Mouse (Mus musculus) adrenal gland, postnatal 25 days (tissue): ENCODE data around the gene Atxn7l3b. TPM values are rescaled to one million over a fixed set of nuclear protein-coding genes. Genes with fewer than 3 reads are reported as not detected.
"Not testable (repeated sequence)": the region's sequence is repeated elsewhere in the genome, so short reads cannot be mapped to it uniquely, and the experiment has no call there.

Experiments
- DNase-seq: peaks from one replicate; pipeline ENCODE4 v3.0.0; 2021; ENCODE audit warnings: mixed read lengths
- long read RNA-seq: library from polyadenylated mRNA; stranded (forward); transcript quantifications from one replicate; pipeline ENCODE4 v2.0.0, GENCODE M21; 2021
- total RNA-seq: library from RNA; stranded (reverse); gene quantifications from 2 replicates; pipeline ENCODE4 v1.2.3, GENCODE M21; 2021

The Atxn7l3b gene
- total RNA-seq, result 96.7 and 112 TPM in 2 replicates
- long read RNA-seq, transcript Atxn7l3b-201 (1 exons, 3,566 nt), result major isoform, 115 of 115 reads
- long read RNA-seq, partial matches to known transcripts, result 0 of 115 reads
- long read RNA-seq, other reads (novel, unspliced or antisense), result 0 of 115 reads

DNA sequence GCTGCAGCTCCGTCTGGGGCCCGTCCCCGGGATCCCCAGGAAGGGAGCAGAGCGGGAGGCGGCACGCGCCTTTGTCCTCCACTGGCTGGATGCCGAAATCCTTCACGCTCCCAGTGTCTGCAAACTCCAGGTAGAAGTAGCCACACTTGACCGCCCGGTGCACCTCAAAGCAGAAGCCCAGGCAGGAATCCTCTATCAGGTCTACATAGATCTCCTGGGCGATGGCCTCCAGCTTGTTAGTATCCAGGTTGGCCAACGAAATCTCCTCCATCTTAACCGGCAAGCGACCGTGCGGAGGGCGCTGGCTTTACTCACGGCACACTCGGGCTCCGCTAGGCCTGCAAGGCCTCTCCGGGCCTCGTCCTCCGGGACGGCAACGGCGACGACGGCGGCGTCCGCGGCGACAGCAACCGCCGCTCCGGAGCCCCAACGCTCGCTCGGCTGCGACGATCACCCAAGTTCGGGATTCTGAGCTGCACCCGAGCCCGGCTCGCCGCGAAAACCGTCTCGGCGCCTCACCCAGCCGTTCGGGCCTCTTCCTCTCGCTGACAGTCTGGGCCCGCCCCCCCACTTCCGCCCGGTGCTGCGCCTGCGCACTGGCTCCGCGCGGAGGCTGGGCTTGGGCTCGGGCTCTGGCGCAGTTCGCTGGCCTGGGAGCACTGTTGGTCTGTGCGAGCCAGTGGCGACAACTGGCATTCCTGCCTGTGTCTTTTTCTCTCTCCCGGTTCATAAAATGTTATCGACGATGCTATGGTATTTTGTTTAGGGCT lies at the start of gene Atxn7l3b:
TSS of gene Atxn7l3b (minus strand) at position 550 of the 770 bp plus-strand sequence.
- peak; percentile 97 for DNase-seq

DNA sequence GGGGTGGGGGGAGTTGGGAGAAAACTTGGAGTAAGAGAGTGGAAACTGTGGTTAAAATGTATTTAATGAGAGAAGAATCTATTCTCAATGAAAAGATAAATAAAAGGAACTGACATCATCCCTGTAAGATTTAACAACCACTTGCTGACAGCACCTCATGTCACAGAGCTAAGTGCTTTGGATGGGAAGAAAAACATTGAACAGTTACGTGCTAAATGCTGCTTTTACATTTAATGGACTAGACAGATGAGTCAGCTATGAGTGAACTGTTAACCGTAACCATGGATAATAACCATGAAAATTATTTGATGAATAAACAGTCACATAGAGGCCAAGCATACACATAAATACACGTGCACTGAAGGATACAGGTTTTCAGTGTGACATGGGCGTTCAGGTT lies 48.8 kb upstream of the Atxn7l3b start:
- no peak for DNase-seq

DNA sequence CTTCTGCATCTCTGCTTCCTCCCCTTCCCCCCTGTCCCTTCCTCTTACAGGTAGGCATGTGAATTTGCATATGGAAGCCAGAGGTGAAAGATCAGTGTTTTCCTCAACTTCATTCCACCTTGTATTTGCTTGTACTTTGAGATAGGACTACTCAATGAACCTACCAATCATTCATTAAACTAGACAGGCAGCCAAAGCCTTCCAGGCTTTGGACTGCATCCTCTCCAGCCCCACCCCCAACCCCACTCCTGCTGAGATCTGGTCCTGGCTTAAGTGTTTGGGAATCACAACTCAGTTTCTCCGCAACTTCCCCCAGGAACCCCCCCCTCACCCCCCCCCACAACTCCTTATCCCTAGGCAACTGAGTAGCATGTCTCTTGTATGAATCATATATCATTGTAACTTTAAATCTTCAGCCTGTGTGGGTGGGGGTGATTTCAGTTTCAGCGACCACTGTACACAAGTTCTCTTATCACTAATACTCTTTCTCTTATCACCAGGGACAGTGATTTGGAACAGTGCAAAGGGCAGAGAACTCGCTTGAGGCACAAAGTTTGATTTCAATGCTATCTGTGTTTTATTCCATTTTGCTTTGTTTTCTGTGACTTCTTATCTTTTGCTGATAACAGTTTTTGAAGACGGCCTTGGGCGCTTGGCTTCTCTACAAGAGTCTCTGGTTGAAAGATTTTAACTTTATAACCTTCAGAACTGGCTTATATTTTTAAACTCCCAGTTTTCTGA lies 44.7 kb upstream of the Atxn7l3b start:
- DNase-seq, result peak; percentile 31

DNA sequence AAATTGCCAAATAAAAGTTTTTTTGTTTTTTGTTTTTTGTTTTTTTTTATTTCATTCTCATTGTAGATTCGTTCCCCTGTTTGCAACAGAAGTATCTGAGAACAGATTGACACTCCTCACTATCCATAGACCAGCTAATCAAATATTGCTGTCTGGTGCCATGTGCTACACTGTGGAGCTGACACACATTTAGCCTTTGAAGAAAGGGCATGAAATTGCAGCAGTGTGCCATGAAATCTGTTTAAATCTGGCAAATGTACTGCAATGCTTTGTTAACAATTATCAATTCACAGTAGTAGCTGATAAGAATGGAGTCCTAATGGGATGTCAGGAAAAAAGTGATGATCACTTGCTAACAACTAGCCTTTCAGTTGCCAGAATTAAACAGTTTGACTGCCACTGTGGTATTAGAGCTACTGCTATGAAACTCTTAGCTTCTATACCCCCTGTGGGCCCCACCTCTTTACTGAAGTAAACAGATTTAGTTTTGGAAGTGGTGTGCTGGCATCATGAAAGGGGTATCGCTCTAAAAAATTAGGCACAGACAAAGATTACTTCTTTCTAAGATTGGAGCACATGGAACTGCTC lies 41.3 kb upstream of the Atxn7l3b start:
- no peak for DNase-seq

DNA sequence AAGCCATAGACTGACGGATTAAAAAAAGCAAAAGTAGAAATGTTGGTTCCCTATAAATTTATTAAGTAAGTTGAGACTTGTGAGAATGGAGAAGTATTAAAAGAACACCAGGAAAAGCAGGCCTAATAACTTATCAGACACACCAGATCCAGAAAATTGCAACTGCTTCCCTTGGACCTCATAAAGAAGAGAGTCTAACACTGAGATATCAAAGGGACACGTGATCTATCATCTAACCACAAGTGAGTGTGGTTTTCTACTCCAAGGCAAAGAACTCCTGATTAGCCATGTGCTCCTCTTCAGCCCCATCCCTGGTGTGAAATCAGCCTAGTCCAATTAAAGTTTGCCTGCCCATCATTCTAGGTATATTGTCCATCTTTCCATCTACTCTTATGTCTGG lies 38.8 kb upstream of the Atxn7l3b start:
- no peak for DNase-seq

DNA sequence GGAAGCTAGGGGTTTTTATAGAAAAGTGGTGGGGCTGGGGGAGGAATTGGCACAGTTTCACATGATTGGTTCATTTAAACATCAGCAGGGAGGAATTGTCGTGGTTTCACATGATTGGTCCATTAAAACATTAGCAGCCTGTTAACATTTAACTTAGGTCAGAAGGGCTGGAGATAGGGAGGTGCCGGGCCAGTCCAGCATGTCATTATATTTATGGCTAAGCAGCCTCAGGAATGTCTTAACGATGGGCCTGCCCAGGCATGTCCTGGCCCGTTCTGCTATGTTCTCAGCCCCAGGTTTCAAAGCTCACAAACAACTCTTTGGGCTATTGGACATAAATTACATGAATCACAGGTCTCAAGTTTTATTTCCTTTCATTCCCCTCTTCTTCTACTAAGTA lies 33.4 kb upstream of the Atxn7l3b start:
- not testable (repeated sequence) for DNase-seq

DNA sequence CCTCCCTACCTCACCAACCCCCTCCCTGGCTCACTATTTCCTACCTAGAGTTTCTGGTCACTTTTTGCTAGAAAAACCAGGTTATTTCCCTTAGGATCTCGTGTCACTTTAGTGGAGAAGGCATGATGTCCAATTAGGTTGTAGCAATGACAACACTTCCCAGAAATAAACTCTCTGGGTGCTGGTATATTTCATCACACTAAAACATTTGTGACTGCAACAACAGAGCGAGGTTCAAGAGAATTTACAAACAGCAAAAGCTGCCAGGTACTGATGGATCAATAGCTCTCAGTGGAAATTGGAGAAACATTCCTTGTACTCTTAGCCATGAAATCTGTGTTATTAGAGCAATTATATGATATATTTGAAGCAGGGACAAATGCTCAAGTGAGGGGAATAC lies 25.3 kb upstream of the Atxn7l3b start:
- no peak for DNase-seq

DNA sequence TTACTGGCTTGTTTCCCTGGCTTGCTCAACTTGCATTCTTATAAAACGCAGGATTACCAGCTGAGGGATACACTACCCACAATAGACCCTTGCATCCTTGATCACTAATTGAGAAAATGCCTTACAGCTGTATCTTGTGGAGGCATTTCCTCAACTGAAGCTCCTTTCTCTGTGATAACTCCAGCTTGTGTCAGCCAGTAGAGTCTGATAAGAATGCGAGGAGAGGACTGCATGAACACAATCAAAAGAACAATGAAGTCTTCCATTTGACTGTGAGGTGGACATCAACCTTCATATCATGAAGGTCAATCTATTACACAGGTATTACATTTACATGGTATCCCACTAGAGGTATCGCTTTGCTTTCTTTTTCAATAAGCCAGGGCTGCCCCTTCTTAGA lies 19.7 kb upstream of the Atxn7l3b start:
- no peak for DNase-seq

DNA sequence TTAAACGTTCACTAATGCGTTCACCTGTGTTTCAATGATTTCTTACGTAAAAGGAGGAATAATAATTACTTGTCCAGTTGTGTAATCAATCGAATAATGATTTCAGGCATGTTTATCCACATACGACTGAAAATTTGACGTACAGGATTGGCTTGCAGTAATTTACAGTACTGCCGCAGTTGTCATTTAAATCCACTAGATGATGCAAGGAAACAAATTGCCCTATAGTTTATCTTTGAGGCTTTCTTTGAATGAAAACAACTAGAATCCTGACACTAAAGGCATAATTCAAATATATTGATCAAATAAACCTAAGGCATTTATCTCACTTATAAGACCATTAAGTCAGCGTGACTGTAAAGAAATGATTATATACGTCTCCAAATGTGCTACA lies 418 bp upstream of the Atxn7l3b start:
- no peak for DNase-seq

DNA sequence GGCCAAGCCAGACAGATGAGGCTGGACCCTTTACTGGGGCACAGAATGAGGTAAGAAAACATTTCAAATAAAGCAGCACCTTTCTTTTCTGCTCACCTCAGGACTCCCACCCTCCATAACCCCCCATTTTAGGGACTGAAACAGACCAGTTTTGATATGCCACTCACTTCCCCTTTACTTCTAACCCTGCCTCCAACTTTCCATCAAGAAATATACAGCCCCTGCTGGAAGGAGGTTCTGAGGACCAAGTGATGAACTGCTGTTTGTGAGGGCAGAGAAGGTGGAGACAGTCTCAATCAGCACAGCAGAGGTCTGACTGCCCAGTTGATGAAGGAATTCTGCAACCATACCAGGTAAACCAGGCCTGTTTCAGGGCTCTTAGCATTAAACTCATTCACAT lies 1.8 kb downstream of the Atxn7l3b start:
- DNase-seq, result no peak

DNA sequence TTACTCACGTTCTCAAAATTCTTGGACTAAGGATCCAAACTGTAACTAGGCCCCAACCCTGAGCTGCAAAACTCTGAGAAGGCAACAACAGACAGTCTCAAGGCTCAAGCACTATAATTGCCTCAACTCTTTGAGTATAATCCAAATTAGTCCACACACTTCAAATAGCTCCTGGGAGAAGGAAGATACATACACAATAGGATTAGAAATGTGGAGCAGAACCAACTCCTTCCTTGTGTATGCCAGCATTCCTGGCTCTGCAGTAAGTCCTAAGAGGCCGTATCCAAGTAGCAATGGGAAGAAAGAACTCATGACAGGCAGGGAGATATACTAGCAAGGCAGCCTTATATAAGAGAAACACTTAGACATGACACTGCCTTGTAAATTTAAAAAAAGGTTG lies 2.5 kb downstream of the Atxn7l3b start:
- no peak for DNase-seq

DNA sequence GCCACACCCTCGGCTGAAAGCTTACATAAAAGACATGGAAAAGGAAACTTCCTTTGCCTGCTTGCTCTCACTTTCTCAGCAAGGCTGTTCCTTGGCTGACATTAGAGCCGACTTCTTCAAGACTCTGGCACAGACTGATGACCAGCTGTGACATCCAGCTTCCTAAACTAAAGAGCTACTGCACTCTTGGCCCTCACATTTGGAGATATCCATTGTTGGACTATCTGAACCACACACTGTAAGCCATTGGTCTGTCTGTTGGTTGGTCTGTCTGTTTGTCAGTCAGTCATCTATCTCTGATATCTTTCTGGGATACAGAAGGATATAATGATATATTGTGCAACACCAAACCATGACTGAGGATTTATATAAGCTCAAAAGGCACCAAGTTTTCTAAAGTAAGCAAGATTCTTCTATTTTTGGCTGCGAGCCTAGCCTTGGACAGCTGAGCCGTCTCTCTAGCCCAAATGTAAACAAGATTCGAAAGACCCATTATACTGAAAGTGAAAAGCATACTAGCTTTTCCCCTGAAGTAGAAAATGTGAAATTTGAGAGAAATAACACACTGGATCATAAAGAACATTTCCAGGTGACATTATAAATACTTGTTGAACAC lies 12.1 kb downstream of the Atxn7l3b start:
- no peak for DNase-seq

DNA sequence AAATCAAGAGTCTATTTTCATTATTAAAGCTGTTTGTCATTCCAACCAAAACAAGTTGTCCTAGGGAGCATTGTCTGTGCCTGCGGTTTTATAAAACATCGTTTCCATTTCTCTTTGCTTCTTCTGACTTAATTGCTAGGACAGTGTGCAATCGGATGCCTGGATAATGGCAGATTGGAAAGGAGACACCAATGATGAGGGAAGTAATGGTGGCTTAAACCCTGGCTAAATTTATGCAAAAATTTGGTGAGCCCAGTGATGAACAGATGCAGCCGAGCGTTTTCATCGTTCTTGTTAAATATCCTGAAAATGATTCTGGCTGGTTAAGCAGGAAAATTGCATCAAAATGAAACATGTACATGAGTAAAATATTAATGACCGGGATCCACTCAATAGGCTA lies 28.6 kb downstream of the Atxn7l3b start:
- no peak for DNase-seq

DNA sequence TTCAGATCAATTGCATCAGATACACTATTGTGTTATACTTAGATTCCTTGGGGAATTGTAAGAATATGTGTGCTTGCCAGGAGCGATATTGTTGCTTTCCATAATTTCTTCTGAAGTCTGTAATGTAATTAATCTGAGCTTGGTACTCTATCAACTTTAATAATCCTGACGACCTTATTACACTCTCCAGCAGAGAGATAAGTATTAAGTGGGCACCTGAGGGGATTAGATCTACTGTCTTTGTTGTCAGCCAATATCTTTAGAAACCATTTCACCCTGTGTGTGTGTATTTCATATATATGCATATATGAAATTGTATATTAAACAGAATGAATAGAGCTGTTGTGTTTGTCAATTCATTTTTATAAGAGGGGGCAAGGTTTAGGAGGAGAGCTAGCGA lies 29.0 kb downstream of the Atxn7l3b start:
- no peak for DNase-seq

DNA sequence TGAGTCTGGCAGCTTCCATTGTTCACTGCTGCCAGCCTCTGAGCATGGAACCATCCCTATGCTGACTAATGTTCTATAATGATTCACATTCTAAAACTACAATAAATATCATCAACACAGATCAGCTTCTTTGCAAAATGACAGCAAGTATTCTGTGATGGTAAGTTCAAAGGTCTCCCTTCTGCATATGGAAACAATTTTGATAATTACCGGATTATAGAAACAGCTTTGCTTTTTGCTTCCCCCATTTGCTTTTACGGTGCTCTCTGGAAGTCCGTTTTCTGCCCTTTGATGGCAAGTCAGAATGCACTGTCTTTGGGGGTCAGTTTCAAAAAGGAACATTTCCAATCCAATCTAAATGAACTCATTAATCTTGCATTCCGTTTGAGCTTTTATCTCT lies 32.2 kb downstream of the Atxn7l3b start:
- no peak for DNase-seq

DNA sequence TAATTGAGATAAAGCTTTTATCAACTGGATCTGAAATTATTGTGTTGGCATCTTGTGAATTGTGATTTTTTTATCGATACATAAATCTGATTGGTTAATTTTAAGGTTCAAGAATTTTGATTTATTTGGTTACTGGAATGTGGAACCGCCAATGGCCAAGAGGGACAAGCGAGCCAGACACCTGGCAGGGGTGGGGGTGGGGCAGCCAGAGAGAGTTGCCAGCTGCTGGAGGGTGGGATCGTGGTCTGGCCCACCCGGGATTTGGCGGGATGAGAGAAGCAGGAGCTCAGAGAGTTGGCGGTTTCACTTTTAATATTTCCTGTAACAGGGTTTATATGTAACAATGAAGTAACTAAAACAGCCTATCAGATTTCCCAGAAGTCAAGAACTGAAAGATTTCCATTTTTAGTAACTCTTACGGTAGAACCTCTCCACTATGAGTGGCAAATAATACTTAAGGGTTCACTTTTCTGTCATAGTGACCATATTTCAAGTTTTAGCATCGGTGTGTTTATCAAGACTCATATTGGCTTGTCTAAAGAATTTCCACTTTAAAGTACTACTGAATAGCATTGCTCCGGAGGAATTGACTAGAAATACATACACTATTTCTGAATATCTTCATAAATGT lies 35.1 kb downstream of the Atxn7l3b start:
- DNase-seq, result no peak

DNA sequence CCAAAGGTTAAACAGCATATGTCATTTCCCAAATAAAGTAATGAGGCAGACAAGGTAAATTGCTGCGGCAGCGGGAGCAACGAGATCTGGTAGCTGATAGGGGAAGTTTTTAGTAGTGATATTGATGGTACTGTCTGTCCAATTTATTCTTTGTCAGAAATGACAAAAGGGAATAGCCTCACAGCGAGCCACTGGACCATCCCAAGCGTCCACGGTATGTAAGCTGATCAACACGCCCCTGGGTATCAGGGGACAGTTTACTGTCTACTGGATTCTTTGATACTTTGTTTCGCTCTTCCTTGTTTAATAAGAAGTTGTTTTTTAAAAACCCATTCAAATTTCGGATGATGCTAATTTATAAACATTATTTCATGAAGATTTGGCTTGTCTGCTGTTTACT lies 44.7 kb downstream of the Atxn7l3b start:
- DNase-seq, result no peak

DNA sequence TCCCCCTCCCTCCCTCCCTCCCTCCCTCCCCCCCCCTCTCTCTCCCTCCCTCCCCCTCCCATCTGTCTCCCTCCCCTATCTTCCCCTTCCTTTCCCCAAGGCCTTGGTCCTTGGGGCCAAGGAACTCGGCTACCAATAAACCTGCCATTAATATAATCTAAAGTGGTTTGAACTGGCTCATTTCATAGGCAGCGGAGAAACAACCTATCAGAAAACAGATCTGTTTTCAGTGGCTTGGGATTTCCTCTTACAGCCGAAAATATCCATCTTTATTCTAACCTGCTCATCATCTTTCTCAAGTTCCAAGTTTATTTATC lies 45.2 kb downstream of the Atxn7l3b start:
- no peak for DNase-seq

DNA sequence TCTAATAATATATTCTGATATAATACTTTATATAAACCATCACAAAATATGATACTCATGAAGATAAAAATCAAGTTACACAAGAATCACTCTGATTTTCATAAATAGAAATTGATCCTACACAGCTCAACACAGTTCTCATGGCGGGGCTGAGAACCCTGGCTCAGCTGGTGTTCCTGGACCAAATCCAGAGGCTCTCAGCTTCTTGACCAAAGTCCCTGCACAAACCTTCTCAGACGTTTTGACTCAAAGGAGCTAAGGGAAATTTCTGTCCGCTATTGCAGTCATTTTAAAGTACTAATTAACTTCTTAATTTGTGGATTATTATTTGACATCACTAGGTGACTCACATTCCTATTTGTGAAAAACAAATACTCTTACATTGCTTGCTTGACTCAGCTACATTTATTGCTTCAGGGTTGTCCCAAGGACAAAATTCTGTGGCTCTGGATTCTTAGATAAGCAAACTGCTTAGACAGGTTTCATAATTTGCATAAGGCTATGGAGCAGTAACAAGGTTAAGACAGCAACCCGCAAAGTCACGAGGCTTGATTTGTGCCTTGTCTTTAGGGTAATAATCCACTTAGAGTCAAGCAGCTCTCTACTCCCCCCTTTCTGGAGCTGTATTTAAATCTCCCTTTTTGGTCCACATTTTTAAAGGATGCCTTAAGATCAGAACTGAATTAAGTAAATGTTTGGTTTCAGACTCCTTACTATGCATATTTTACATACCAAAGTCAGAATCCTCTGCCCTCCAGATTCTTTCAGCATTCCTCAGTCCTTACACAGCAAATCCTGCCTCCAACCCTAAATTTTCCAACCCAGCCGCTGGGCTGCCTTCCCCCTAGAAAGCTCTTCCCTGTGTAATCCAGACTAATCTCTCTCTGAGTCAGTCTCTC lies 45.8 kb downstream of the Atxn7l3b start:
- no peak for DNase-seq

DNA sequence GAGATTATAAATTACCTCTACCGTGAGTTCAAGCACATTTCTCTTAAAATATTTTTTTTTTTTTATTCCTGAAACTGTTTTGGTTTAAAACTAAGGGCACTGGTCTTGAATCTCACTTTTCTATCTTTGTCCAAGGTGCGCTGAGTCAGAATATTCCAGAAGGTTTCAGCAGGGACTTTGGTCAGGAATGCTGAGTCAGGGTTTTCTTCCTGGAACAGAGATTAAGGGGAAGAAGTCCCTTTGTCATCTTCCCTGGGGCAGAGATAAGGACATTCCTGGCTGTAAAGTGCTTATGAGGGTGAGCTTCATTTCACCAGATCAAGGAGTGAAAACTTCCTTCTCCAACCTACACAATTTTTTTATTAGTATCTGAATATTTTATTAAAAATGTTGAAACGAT lies 46.7 kb downstream of the Atxn7l3b start:
- no peak for DNase-seq

DNA sequence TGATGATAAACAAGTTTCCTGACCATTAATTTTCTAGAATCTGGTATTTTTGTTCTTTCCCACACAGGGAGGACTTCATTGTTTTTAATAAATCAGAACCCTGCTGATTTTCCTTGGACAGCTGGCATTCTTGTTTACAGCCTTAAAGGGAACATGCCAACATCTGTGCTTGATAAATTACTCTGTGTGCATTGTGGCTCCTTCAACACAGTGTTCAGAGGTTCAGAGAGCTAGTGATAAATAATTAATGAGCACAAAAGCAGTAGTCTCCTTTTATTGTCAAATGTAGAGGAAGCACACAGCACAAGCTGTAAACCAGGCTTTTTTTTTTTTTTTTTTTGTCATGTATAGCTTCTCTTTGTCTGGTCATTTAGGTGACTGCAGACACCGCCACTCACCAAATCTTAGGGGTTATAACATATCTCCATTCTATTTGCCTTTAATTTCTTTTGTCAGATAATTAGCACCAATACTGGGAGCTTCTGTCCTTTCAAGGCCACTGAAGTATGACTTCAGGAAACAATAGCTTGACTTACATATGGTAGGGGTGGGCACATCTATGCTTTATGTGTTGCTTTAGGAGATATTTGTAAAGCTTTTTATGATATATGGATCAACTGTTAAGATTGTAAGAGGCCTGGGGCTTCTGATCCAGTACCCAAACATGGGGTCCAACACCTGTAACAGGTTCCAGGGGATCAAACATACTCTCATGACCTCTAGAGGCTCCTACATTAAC lies 52.0 kb downstream of the Atxn7l3b start:
- DNase-seq, result no peak
